Mouse (Mus musculus) cortical plate, adult 2 months (tissue): ENCODE measurements at regions not wholly inside any gene's neighbourhood (a gene's known extent, or its start where the extent isn't known, plus 50 kb on each side); places are given as distances from the start of the nearest gene placed in this dataset.

ENCODE experiments used
- H3K27ac ChIP-seq: fragments of 200-500 bp; 2 replicates; pipeline ENCODE4 v1.5.1; 2012; ENCODE audit warnings: low read length, control low read depth, inconsistent platforms; ENCODE audit not compliant: insufficient read depth
- H3K4me1 ChIP-seq: fragments of 200-500 bp; 2 replicates; pipeline ENCODE4 v1.6.1; 2011; ENCODE audit warnings: low read length; ENCODE audit not compliant: control insufficient read depth, insufficient read depth
- H3K4me3 ChIP-seq: fragments of 200-500 bp; 2 replicates; pipeline ENCODE4 v1.5.1; 2011; ENCODE audit warnings: mild to moderate bottlenecking, low read length, control low read depth; ENCODE audit not compliant: insufficient read depth
- CTCF ChIP-seq: fragments of 200-500 bp; IDR thresholded peaks from 2 replicates; pipeline ENCODE4 v1.5.1; 2011; ENCODE audit warnings: mild to moderate bottlenecking, control low read depth, low read length; ENCODE audit not compliant: insufficient read depth; ENCODE audit errors: extremely low read depth
- POLR2A ChIP-seq: fragments of 200-500 bp; IDR thresholded peaks from 2 replicates; pipeline ENCODE4 v1.6.1; 2011; ENCODE audit warnings: mild to moderate bottlenecking, low read length, control low read depth; ENCODE audit not compliant: insufficient read depth; ENCODE audit errors: extremely low read depth

DNA sequence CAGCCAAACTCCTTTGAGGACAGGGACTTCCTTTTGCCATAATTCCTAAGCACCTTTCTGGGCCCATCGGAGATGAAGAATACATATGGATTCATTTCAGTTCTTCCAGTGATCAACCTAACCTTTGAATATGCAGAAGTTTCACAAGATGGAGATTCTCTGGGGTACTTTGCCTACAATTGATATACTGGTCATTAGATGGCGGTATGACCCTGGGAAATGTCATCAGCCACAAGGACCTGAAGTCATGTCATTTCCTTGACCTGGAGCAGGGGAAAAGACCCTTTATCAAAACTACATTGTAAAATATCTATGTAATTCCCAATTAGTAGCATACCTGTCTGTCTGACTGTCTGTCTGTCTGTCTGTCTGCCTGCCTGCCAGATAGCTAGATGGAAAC lies 164.0 kb upstream of the Slc24a3 start:
- no peak for TF ChIP-seq POLR2A
- TF ChIP-seq CTCF, result no peak
- no peak overlapping the region for H3K4me3 ChIP-seq
- no peak overlapping the region for H3K27ac ChIP-seq
- no peaks in the 10 kb centered on the region for H3K4me1 ChIP-seq

DNA sequence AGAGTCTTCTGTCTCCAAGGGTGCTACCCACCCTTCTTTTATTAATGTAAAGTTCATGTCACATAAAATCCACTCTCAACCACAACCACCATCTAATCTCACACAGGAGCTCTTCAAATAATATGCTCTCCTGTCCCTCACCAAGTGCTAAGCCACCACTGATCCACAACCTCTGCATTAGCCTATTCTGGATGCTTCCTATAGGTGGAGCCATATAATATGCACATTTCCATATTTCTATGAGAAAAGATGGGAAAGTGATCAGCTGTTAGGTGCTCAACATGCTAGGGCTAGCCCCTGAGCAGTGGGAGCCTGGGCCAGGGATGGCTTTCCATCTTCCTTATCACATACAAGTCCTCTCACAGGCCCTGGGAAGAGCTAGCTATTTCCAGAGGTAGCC lies 156.9 kb upstream of the Slc24a3 start:
- Histone ChIP-seq H3K27ac (no peak overlapping the region), H3K4me1 (no peaks in the 10 kb centered on the region), H3K4me3 (no peak overlapping the region)
- TF ChIP-seq CTCF (peak; percentile 21; the same call in 1 of the 2 replicates), POLR2A (no peak)

DNA sequence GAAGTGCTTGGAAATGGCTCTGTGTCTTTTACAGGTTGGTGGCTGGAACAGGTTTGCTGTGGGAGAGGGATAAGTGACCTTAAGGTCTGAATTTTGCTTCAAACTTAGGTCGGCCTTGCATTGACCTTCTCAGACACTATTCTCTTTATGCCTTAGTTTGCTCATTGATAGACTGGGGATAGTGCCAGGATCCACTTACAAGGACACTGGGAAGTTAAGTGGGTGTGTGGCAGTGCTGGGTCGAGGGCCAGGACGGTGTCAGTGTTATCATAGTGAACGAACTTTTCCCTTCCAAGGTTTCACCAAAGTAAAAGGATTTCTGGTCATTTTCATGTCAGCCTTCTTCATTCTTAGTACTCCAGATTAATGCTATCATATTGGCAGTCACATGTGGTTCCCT lies 156.3 kb upstream of the Slc24a3 start:
- H3K4me3 ChIP-seq, result no peak overlapping the region
- H3K4me1 ChIP-seq, result no peaks in the 10 kb centered on the region
- H3K27ac ChIP-seq, result no peak overlapping the region
- TF ChIP-seq POLR2A (no peak), CTCF (no peak)

DNA sequence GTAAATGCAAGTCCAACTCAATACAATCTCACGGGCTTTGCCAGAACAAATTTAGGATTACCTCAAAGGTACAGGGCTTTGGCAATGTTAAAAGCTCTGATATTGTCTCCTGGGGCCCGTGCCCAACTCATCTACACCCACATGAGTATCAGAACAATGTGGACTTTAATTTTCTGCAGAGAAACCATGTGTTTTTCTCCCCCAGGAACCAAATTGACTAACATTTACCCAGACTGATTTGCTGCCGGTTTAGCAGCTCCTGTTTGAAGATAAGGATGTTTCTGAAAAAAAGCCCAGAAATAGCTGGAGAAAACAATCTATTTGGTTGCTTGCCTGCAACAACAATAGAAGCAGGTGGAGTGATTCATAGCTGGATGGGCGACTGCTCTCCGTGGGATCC lies 151.6 kb upstream of the Slc24a3 start:
- TF ChIP-seq POLR2A (no peak), CTCF (no peak)
- Histone ChIP-seq H3K27ac (no peak overlapping the region), H3K4me3 (no peak overlapping the region), H3K4me1 (no peaks in the 10 kb centered on the region)

DNA sequence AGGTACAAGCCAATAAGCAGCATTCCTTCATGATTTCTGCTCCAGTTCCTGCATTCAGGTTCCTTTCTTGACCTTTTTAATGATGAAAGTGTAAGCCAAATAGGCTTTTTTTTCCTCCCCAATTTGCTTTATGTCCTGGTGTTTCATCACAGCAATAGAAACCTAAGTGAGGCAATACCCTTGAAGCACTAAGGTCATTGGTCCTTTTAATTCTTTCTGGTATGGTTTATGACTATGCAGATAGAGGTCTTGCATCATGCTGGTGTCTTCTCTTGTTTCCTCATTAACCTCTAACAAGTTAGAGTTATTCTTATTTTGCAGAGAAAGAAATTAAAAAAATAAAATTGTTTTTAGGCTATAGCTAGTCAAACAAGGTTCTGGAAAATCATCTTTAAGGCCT lies 150.6 kb upstream of the Slc24a3 start:
- H3K4me1 ChIP-seq, result no peaks in the 10 kb centered on the region
- H3K27ac ChIP-seq, result no peak overlapping the region
- H3K4me3 ChIP-seq, result no peak overlapping the region
- no peak for TF ChIP-seq POLR2A
- TF ChIP-seq CTCF, result no peak

DNA sequence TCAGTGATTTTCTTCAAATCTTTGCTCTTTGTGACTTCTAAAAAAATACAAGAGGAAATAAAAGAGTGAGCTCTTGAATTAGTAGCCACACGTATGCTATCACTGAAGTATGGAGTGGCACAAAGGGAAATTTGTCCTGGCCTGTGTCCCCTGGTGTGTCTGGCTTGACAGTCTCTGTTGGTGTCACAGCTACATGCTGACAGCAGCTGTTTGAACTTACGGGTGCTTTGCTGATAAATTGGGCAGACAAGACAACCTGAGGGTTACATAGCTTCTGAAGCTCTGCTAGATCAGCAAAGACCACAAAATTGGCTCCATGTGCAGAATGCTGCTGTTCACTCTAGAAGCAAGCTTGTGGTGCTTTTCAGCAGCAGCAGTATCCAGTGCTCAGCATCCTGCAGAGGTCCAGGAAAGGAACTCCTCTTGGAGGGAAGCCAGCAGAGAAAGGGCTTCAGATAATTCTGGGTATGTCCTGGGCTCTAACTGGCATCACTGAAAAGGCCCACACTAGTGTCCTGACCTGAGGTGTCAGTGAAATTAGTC lies 149.9 kb upstream of the Slc24a3 start:
- no peaks in the 10 kb centered on the region for H3K4me1 ChIP-seq
- H3K27ac ChIP-seq, result no peak overlapping the region
- no peak for TF ChIP-seq POLR2A
- no peak for TF ChIP-seq CTCF
- no peak overlapping the region for H3K4me3 ChIP-seq

DNA sequence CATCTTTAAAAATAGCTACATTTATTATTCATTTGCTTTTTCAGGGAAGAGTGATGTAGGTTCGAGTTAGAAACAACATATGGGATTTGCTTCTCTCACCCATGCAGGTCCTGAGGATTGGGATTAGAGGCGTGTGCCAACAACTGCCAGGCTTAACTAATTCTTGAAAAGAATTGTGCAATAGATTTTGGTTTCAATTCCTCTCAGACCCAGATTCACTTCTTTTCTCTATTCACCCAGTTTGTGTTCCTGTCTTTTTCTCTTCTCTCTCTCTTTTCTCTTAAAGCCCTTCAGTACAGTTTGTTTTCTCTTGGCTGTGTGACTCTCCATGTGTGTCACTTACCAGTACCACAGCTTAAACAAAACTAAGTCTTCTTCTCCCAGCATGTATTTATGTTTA lies 119.8 kb upstream of the Slc24a3 start:
- H3K27ac ChIP-seq, result no peak overlapping the region
- H3K4me1 ChIP-seq, result no peaks in the 10 kb centered on the region
- TF ChIP-seq CTCF (no peak), POLR2A (no peak)
- no peak overlapping the region for H3K4me3 ChIP-seq

DNA sequence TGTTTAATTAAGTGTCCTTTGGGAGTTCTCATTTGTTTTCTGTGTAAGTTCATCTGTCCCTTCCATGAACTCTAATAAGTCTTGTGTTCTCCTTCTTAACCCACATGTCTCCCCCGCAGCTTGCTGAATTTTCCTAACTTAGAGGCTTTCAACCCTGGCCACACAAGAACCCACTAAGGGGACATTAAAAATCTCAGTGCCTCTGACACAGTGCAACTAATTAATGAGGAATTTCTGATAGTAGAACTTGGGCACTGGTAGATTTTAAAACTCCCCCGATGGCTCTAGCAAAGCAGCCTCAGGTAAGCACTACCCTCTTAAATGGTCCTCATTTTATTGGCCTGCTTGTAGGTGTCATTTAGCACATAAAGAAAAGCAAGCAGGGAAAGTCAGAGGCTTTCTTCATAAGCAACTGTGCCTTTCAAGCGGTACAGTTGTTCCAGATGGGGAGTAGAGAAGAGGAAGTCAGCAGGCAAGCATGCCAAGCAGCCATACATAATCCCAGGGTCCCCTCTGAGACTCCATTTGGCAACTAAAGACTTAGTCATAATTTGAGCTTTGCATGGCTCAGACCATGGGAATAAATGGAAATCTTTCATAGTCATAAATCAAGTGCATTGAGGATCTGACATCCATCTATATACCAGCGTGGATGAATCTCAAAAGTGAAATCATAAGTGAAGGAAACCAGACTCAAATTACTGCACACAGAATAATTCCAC lies 117.7 kb upstream of the Slc24a3 start:
- H3K27ac ChIP-seq, result no peak overlapping the region
- TF ChIP-seq CTCF, result no peak
- no peak for TF ChIP-seq POLR2A
- H3K4me1 ChIP-seq, result no peaks in the 10 kb centered on the region
- no peak overlapping the region for H3K4me3 ChIP-seq

DNA sequence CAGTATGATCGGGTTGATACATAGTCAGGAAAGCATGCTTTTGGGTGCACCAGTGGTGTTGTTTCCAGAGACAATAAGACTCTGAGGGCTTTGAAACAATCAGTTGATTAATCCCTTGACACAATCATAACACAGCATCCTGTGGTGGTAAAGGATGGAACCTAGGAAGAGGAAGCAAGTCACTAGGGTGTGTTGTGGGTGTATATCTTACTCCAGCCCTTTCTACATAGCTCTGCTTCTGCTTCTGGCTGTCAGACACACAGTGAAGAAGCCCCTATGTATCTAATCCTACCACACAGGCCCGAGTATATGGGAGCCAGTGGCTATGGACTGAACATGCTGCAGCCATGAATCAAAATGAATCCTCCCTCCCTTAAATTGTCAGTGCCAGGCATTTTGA lies 115.1 kb upstream of the Slc24a3 start:
- Histone ChIP-seq H3K4me1 (no peaks in the 10 kb centered on the region; the same call in 1 of the 2 replicates), H3K4me3 (no peak overlapping the region), H3K27ac (no peak overlapping the region)
- TF ChIP-seq CTCF (no peak), POLR2A (no peak)

DNA sequence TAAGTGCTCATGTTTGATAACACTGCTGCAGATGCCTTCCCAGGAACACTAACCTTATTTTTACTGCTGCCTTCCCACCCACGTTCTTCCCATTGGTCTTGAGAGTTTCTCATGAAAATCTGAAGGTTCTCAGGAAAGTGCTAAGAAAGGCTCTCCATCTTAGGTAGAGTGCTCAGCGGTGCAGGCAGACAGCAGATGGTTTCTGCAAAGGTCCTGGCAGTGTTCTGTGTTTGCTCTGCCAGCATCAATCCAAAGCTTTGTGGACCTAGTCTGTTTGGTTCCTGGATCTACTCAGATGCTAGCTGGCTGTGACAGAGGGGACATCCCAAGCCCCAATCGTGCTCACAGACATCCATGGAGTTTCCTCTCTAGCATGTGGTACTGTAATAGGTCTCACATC lies 111.3 kb upstream of the Slc24a3 start:
- Histone ChIP-seq H3K27ac (no peak overlapping the region), H3K4me3 (no peak overlapping the region), H3K4me1 (no peaks in the 10 kb centered on the region; the same call in 1 of the 2 replicates)
- no peak for TF ChIP-seq CTCF

DNA sequence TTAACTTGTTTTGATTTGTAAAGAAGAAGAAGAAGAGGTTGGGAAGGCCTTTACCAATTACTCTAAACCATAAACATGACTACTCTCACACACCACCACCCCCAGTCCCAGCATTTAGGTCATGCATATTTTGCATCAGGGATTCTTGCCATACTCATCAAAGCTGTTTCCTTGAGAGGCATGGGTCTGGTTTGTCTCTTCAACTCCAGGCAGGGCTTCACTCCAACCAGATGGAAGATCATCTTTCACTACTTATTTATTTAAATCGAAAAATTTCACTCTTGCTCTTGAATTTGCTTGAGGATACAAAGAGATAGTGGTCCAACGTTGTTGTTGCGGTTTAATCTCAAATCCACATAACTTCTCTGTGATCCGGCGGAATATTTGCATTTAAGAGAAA lies 110.8 kb upstream of the Slc24a3 start:
- Histone ChIP-seq H3K4me3 (no peak overlapping the region), H3K4me1 (no peaks in the 10 kb centered on the region; the same call in 1 of the 2 replicates), H3K27ac (no peak overlapping the region)
- TF ChIP-seq CTCF, result no peak
- TF ChIP-seq POLR2A, result no peak
